Mouse (Mus musculus) heart, postnatal 0 days (tissue): Measurements from ENCODE around the gene Ppp1r37. TPM values are rescaled to one million over a fixed set of nuclear protein-coding genes. Genes with fewer than 3 reads are reported as not detected.
A peak's percentile ranks its signal among the peaks of the same experiment; 100 is the strongest.

Source experiments
- ATAC-seq: fragments of 200-750 bp; cut with Nextera tagmentation; 2 replicates; pipeline ENCODE4 v1.8.0; 2017; ENCODE audit warnings: low read depth, moderate number of reproducible peaks, moderate library complexity; ENCODE audit not compliant: insufficient read depth
- DNase-seq: peaks from one replicate; pipeline ENCODE4 v3.0.0-alpha.2; 2016; ENCODE audit warnings: low spot score
- H3K27ac ChIP-seq: fragments of 300-500 bp; sonication (generic); 2 replicates; pipeline ENCODE4 v1.5.1; 2014; ENCODE audit warnings: low read depth, mild to moderate bottlenecking
- H3K27me3 ChIP-seq: fragments of 300-500 bp; sonication (generic); 2 replicates; pipeline ENCODE4 v1.6.1; 2014; ENCODE audit warnings: low read length, mixed read lengths; ENCODE audit not compliant: control insufficient read depth, insufficient read depth
- H3K36me3 ChIP-seq: fragments of 300-500 bp; sonication (generic); replicated peaks from 2 replicates; pipeline ENCODE4 v1.6.1; 2014; ENCODE audit warnings: low read length, mixed read lengths; ENCODE audit not compliant: control insufficient read depth, insufficient read depth
- H3K4me1 ChIP-seq: fragments of 300-500 bp; sonication (generic); 2 replicates; pipeline ENCODE4 v1.6.1; 2014; ENCODE audit warnings: antibody characterized with exemption; ENCODE audit not compliant: control insufficient read depth, insufficient read depth
- H3K4me2 ChIP-seq: fragments of 300-500 bp; sonication (generic); 2 replicates; pipeline ENCODE4 v1.6.1; 2014; ENCODE audit warnings: low read depth, mild to moderate bottlenecking, low read length, moderate library complexity
- H3K4me3 ChIP-seq: fragments of 300-500 bp; sonication (generic); 2 replicates; pipeline ENCODE4 v1.5.1; 2014; ENCODE audit warnings: low read depth, low read length
- H3K9ac ChIP-seq: fragments of 300-500 bp; sonication (generic); replicated peaks from 2 replicates; pipeline ENCODE4 v1.6.1; 2014; ENCODE audit warnings: low read depth, low read length, mixed read lengths
- H3K9me3 ChIP-seq: fragments of 300-500 bp; sonication (generic); replicated peaks from 2 replicates; pipeline ENCODE4 v1.6.1; 2016; ENCODE audit warnings: low read length; ENCODE audit not compliant: control insufficient read depth
- CTCF ChIP-seq: IDR thresholded peaks from 2 replicates; pipeline ENCODE4 v1.5.1; 2016; ENCODE audit warnings: antibody characterized with exemption, control low read depth, low read depth
- EP300 ChIP-seq: IDR thresholded peaks from 2 replicates; pipeline ENCODE4 v1.6.1; 2016; ENCODE audit warnings: antibody characterized with exemption, low read depth
- WGBS: fragments of 180-500 bp; shearing (Covaris S2); extraction: QIAGEN DNeasy Blood & Tissue Kit; methylation state at CpG from one replicate; pipeline ENCODE4 v1.1.7; 2014; 5-methylcytosine and 5-hydroxymethylcytosine counted together
- polyA plus RNA-seq: library from polyadenylated mRNA; unstranded; fragments of >200 nt; fragmentation: Nextera tagmentation; extraction: Ambion mirVana; gene quantifications from 2 replicates; pipeline ENCODE4 v1.2.1, GENCODE M21; 2015
- total RNA-seq: library from RNA; depleted of rRNA; stranded (reverse); fragments of >200 nt; gene quantifications from 2 replicates; pipeline ENCODE4 v1.2.3, GENCODE M21; 2014; ENCODE audit warnings: low replicate concordance

Gene Ppp1r37
- total and polyA plus RNA-seq, 2 experiments from 2014 or later: 12.6 to 40.6 TPM

GRCm38 (mm10) chr7:19603849-19604605 is 41.2 kb upstream of the Ppp1r37 start, which contains the start of gene Clasrp:
TSS of gene Clasrp (minus strand) at chr7:19604486.
- H3K4me2 ChIP-seq: peak within 1 kb of the TSS; percentile 85
- no peaks in the 10 kb centered on the region for H3K9me3 ChIP-seq
- H3K9ac ChIP-seq: peak within 1 kb of the TSS; percentile 90
- TF ChIP-seq EP300 (0 out of 2 replicates have a peak, but pooled peaks have one; percentile 23), CTCF (peak; percentile 15; the same call in 1 of the 2 replicates)
- H3K36me3 ChIP-seq: peaks cover 28% of the 10 kb centered on the region
- peak within 1 kb of the TSS; percentile 75 for H3K27ac ChIP-seq
- WGBS: under 1% methylated on average over 54 of the region's 57 CpGs
- no peaks in the 10 kb centered on the region for H3K27me3 ChIP-seq
- peak within 1 kb of the TSS; percentile 93 for H3K4me3 ChIP-seq
- H3K4me1 ChIP-seq: peaks cover 13% of the 10 kb centered on the region
- ATAC-seq: peak; percentile 96
- DNase-seq: peak; percentile 94

GRCm38 (mm10) chr7:19603055-19603454 is 40.2 kb upstream of the Ppp1r37 start:
- no peaks in the 10 kb centered on the region for H3K27me3 ChIP-seq
- H3K9me3 ChIP-seq: no peaks in the 10 kb centered on the region
- WGBS: 70% methylated on average over 12 of the region's 12 CpGs
- DNase-seq (no peak), ATAC-seq (no peak)
- peaks cover 13% of the 10 kb centered on the region for H3K4me1 ChIP-seq
- H3K27ac ChIP-seq: no peak overlapping the region
- TF ChIP-seq CTCF (no peak), EP300 (no peak)
- peak overlapping the region; percentile 90; the same call in 1 of the 2 replicates for H3K9ac ChIP-seq
- peak overlapping the region; percentile 93; the same call in 1 of the 2 replicates for H3K4me3 ChIP-seq
- peaks cover 33% of the 10 kb centered on the region for H3K36me3 ChIP-seq
- peak overlapping the region; percentile 85 for H3K4me2 ChIP-seq

- DNase-seq (peak; percentile 17), ATAC-seq (no peak)
- H3K4me3 ChIP-seq: no peak overlapping the region
- no peak overlapping the region for H3K4me2 ChIP-seq
- WGBS: 38% methylated on average over 5 of the region's 5 CpGs
- H3K36me3 ChIP-seq: peaks cover 58% of the 10 kb centered on the region
- H3K9ac ChIP-seq: no peak overlapping the region
- H3K4me1 ChIP-seq: peaks cover 13% of the 10 kb centered on the region
- no peaks in the 10 kb centered on the region for H3K27me3 ChIP-seq
- no peaks in the 10 kb centered on the region for H3K9me3 ChIP-seq
- no peak for TF ChIP-seq EP300
- TF ChIP-seq CTCF: no peak
- peak overlapping the region; percentile 25; the same call in 1 of the 2 replicates for H3K27ac ChIP-seq
Measured at GRCm38 (mm10) chr7:19600562-19600961, 37.7 kb upstream of the Ppp1r37 start.

- H3K27ac ChIP-seq: no peak overlapping the region
- H3K9me3 ChIP-seq: no peaks in the 10 kb centered on the region
- H3K4me1 ChIP-seq: no peaks in the 10 kb centered on the region
- H3K36me3 ChIP-seq: peaks cover 90% of the 10 kb centered on the region
- H3K27me3 ChIP-seq: no peaks in the 10 kb centered on the region
- DNase-seq (no peak), ATAC-seq (no peak)
- TF ChIP-seq CTCF (no peak), EP300 (no peak)
- H3K4me3 ChIP-seq: no peak overlapping the region
- 78% methylated on average over 10 of the region's 10 CpGs for WGBS
- no peak overlapping the region for H3K4me2 ChIP-seq
- H3K9ac ChIP-seq: no peak overlapping the region
Measured at GRCm38 (mm10) chr7:19593061-19593730, 30.3 kb upstream of the Ppp1r37 start.

- H3K27ac ChIP-seq: no peak overlapping the region
- no peak overlapping the region for H3K9ac ChIP-seq
- DNase-seq: peak; percentile 74
- peak; percentile 76 for ATAC-seq
- no peak overlapping the region for H3K4me2 ChIP-seq
- WGBS: 55% methylated on average over 3 of the region's 3 CpGs
- H3K9me3 ChIP-seq: no peaks in the 10 kb centered on the region
- no peaks in the 10 kb centered on the region for H3K4me1 ChIP-seq
- TF ChIP-seq EP300 (no peak), CTCF (peak; percentile 90)
- H3K27me3 ChIP-seq: no peaks in the 10 kb centered on the region
- peaks cover 86% of the 10 kb centered on the region for H3K36me3 ChIP-seq
- H3K4me3 ChIP-seq: no peak overlapping the region
Measured at GRCm38 (mm10) chr7:19589917-19590316, 27.0 kb upstream of the Ppp1r37 start.
